ENCODE assay signal across 8 mouse cellular contexts in the genomic region with DNA sequence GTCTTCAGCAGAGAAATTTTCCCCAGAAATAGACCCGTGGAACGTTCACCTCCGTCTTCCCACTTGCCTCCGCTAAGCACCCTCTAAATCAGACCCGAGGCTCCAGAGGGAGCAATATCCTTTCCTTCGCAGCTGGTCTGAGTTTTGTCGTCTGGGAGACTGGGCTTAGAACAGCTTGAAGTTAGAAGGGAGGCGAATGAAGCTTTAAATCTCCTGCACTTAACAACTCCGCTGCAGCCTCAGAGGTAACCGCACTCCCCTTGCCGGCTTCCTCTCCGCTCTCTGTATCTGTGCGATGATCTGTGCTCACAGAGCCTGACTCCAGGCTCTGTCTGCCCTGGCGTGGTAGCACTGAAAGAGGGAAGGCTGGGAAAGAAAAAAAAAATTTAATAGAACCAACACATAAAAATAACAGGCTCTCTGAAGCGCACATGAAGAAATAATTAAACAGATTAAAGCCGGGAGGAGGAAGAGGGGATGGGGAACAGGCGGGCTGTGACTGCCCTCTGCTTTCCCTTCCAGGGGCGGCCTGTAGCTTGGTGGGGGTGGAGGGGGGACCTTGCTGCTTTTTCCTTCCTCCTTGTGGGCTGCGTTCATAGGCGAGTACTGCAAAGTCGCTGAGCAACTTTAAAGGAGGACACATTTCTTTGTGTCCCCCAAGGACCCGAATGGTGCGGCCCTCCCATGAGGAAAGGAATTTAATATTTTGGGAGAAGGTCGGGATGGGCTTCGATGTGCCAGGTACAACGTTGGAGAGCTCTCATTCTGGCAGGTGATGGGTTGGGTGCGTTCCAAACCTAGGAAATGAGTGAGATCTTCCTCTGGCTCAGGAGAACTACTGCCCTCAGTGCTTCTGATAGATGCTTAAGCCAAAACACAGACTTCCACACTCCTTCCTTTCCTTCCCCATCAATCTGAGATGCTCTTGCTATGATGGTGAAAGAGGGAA.
DNase-seq lines count a peak whose midpoint lies in the region; ATAC-seq and TF ChIP-seq lines count a peak whose summit lies in the region.

No protein-coding gene starts in this region.

- ATAC-seq in frontal cortex, adult (ENCODE audit: low TSS enrichment): peak; percentile 38; the same call in 1 of the 2 replicates
- no peak for ATAC-seq in forebrain, embryonic 16.5 days
- no peak for ATAC-seq in liver, embryonic 14.5 days (ENCODE audit: insufficient read depth)
- ATAC-seq in stomach, embryonic 16.5 days (ENCODE audit: insufficient read depth, low FRiP score): no peak
- no peak for ATAC-seq in monocyte, adult 5-6 weeks (replicated peaks; ENCODE audit: insufficient number of reproducible peaks, low FRiP score, low TSS enrichment, poor library complexity, severe bottlenecking)

- no peak for TF ChIP-seq EP300 in liver, embryonic 14.5 days (IDR thresholded peaks at IDR 0.05; ENCODE audit: low read depth)

- H3K4me3 ChIP-seq in forebrain, embryonic 16.5 days (replicated peaks; ENCODE audit: low read length): 0 out of 2 replicates have a peak overlapping the region, but pooled peaks have one; percentile 7
- H3K4me3 ChIP-seq in liver, embryonic 14.5 days (ENCODE audit: insufficient read depth in 1 of 2, low read depth in 2 of 2, low read length in 2 of 2): no peak overlapping the region
- peak overlapping the region; percentile 13; the same call in 1 of the 2 replicates for H3K4me3 ChIP-seq in stomach, embryonic 16.5 days (replicated peaks; ENCODE audit: low read length)

- no peak overlapping the region; the same call in 1 of the 2 replicates for H3K9ac ChIP-seq in forebrain, embryonic 16.5 days (replicated peaks; ENCODE audit: low read depth, low read length)
- H3K9ac ChIP-seq in liver, embryonic 14.5 days (replicated peaks): no peak overlapping the region
- H3K9ac ChIP-seq in stomach, embryonic 16.5 days (ENCODE audit: low read length): peak overlapping the region; percentile 49

- no peak for TF ChIP-seq CTCF in liver, embryonic 14.5 days (IDR thresholded peaks at IDR 0.05; ENCODE audit: low read depth)

- no peaks in the 10 kb centered on the region for H3K36me3 ChIP-seq in forebrain, embryonic 16.5 days (ENCODE audit: control insufficient read depth, insufficient read depth)
- no peaks in the 10 kb centered on the region for H3K36me3 ChIP-seq in liver, embryonic 14.5 days (replicated peaks; ENCODE audit: control insufficient read depth, insufficient read depth, low read depth)
- no peaks in the 10 kb centered on the region for H3K36me3 ChIP-seq in stomach, embryonic 16.5 days (ENCODE audit: control insufficient read depth, insufficient read depth, low read length)

- DNase-seq in frontal cortex, postnatal 25 days (ENCODE audit: low spot score in 2 of 2): no peak
- peak; percentile 46 for DNase-seq in cerebellum, adult 11-12 months
- DNase-seq in liver, embryonic 14.5 days (ENCODE audit: low read depth in 3 of 3, low spot score in 3 of 3): no peak
- no peak for DNase-seq in gastrocnemius, postnatal 25 days

- no peak overlapping the region for H3K27ac ChIP-seq in forebrain, embryonic 16.5 days (ENCODE audit: low read length)
- no peak overlapping the region for H3K27ac ChIP-seq in liver, embryonic 14.5 days
- H3K27ac ChIP-seq in stomach, embryonic 16.5 days (ENCODE audit: low read length): no peak overlapping the region

- peaks cover 9% of the 10 kb centered on the region for H3K4me1 ChIP-seq in forebrain, embryonic 16.5 days (replicated peaks; ENCODE audit: control insufficient read depth, insufficient read depth, low read length)
- H3K4me1 ChIP-seq in liver, embryonic 14.5 days (replicated peaks; ENCODE audit: control insufficient read depth in 2 of 2, insufficient read depth in 2 of 2, low read length in 1 of 2): no peaks in the 10 kb centered on the region
- no peaks in the 10 kb centered on the region; the same call in 1 of the 2 replicates for H3K4me1 ChIP-seq in stomach, embryonic 16.5 days (ENCODE audit: control insufficient read depth, insufficient read depth, low read length)

- no peaks in the 10 kb centered on the region for H3K9me3 ChIP-seq in forebrain, embryonic 16.5 days (ENCODE audit: control insufficient read depth, low read length)
- no peaks in the 10 kb centered on the region for H3K9me3 ChIP-seq in liver, embryonic 14.5 days (ENCODE audit: control insufficient read depth, low read length)
- H3K9me3 ChIP-seq in stomach, embryonic 16.5 days (replicated peaks; ENCODE audit: control insufficient read depth, low read length): 0 out of 2 replicates have a peak, but pooled peaks cover 4% of the 10 kb centered on the region

- 0 out of 2 replicates have a peak, but pooled peaks cover 2% of the 10 kb centered on the region for H3K27me3 ChIP-seq in forebrain, embryonic 16.5 days (replicated peaks; ENCODE audit: control insufficient read depth, insufficient read depth, low read length)
- H3K27me3 ChIP-seq in liver, embryonic 14.5 days (ENCODE audit: control insufficient read depth, insufficient read depth, low read length): peaks cover 17% of the 10 kb centered on the region
- H3K27me3 ChIP-seq in stomach, embryonic 16.5 days (ENCODE audit: control insufficient read depth, insufficient read depth, low read length): peaks cover 4% of the 10 kb centered on the region; the same call in 1 of the 2 replicates

- WGBS in forebrain, embryonic 16.5 days: 12% methylated on average over 27 of the region's 27 CpGs
- WGBS in liver, embryonic 14.5 days (ENCODE audit: insufficient replicate concordance): 4% methylated on average over 27 of the region's 27 CpGs
- 10% methylated on average over 27 of the region's 27 CpGs for WGBS in stomach, embryonic 16.5 days

- peak overlapping the region; percentile 39 for H3K4me2 ChIP-seq in forebrain, embryonic 16.5 days (ENCODE audit: low read length)
- H3K4me2 ChIP-seq in liver, embryonic 14.5 days (ENCODE audit: low read depth): peak overlapping the region; percentile 4; the same call in 1 of the 2 replicates
- peak overlapping the region; percentile 40 for H3K4me2 ChIP-seq in stomach, embryonic 16.5 days (ENCODE audit: low read depth, low read length)

Comparison
In these comparisons a context has a peak if more than half of its experiments do, and no peak if none do; other contexts are left out.
1. H3K4me3 ChIP-seq: peak in forebrain, embryonic 16.5 days (single experiment) and stomach, embryonic 16.5 days (single experiment); none in liver, embryonic 14.5 days (0 of 2).
2. Peak in every context shown above with its lines, with median percentiles within 50 percentile points of each other: H3K4me2 ChIP-seq.